Mouse (Mus musculus) adrenal gland, adult 8-10 months (tissue): ENCODE results near the gene Zfp454. TPM values are rescaled to one million over a fixed set of nuclear protein-coding genes. Genes with fewer than 3 reads are reported as not detected.
A peak's percentile ranks its signal among the peaks of the same experiment; 100 is the strongest.

Experiments
- DNase-seq: peaks from one replicate; pipeline ENCODE4 v3.0.0; 2022
- total RNA-seq, 4 experiments: library from RNA; stranded (reverse); gene quantifications; 2 replicates each; pipeline ENCODE4 v1.2.4; 2022

Gene Zfp454
- total RNA-seq, 4 experiments from 2014 or later = 4.0 to 6.1 (median 4.8) TPM

- peak; percentile 85 for DNase-seq
Observed at GRCm38 (mm10) chr11:50841023-50841735, 46.3 kb downstream of the Zfp454 start, which contains the start of gene Zfp879. TSS of gene Zfp879 (minus strand) at chr11:50841552.

GRCm38 (mm10) chr11:50835727-50836126 lies 51.7 kb downstream of the Zfp454 start:
- DNase-seq = no peak

DNA sequence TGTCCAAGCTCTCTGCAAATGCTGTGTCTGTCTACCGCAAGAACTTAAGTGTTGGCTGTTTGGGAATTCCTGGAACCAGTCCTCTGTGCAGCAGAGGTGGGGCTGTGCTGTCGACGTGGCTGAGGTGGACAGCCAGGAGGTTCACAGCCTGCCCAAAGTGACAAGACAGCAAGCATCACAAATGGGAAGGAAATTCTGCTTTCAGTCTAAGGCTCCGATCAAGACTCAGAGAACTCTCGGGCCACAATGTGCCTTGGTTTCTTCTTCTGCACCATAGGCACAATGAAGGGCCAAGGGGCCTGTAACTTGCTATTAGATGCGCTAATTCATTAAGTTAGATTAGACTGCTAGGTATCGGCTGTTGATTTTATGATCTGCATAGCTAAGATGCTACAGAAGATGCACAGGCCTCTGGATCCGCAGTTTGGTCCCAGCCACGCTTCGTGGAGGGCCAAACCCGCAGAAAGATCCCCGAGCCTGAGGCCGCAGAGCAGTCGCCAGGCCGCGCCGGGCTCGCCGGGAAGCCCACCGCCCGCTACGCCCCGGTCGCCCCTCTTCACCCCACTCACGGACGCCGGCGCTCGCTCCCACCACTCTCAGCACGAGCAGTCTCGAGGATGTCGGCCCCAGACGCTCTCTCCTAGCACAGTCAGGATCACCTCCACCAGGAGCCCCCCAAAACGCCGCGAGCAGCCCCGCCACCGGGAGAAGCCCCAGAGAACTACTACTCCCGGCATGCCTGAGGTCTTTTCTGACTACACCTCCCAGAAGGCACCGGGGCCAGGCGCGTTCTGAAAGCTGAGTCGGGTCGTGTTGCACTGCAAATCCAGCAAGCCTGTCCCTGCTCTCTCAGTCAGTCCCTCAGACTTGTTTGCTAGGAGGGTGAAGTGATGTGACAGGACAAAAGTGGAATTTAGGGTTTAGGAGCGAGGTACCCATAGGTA lies 60.2 kb downstream of the Zfp454 start, which contains the start of gene Zfp354c:
Gene Zfp354c, minus strand, starts transcription at position 715 of the 944 bp plus-strand sequence.
- peak; percentile 80 for DNase-seq

GRCm38 (mm10) chr11:50826214-50826613 lies 61.2 kb downstream of the Zfp454 start:
- DNase-seq = no peak

Other genes starting within 250 kb of the Zfp454 start
- 1 to 10 TPM; 5.7 to 9.9 (median 7.6) TPM for gene Zfp354c, start 59.9 kb downstream of the Zfp454 start, total RNA-seq
- gene Zfp879, start 46.1 kb downstream of the Zfp454 start, total RNA-seq = 1 to 10 TPM; 1.0 to 1.5 (median 1.2) TPM
- gene Grm6, start 37.0 kb downstream of the Zfp454 start, total RNA-seq = not detected
- gene Zfp2, start 28.5 kb upstream of the Zfp454 start, total RNA-seq = 10 to 100 TPM in 3 of 4 experiments, 1 to 10 TPM in 1; 9.4 to 12.8 (median 11.0) TPM
- gene Zfp354b, start 44.0 kb upstream of the Zfp454 start, total RNA-seq = 1 to 10 TPM; 1.7 to 4.7 (median 3.3) TPM
- not detected for gene 4933414I15Rik, start 56.1 kb upstream of the Zfp454 start, total RNA-seq
- gene Prop1, start 66.1 kb upstream of the Zfp454 start, total RNA-seq = not detected
- gene Olfr1378, start 78.9 kb upstream of the Zfp454 start, total RNA-seq = not detected
- gene Olfr1377, start 94.3 kb upstream of the Zfp454 start, total RNA-seq = not detected
- gene Olfr51, start 115.9 kb upstream of the Zfp454 start, total RNA-seq = not detected
- under 1 TPM; 0.15 to 0.91 (median 0.39) TPM for gene Olfr54, start 126.6 kb upstream of the Zfp454 start, total RNA-seq
- not detected for gene Olfr1375, start 160.5 kb upstream of the Zfp454 start, total RNA-seq
- 10 to 100 TPM in 2 of 4 experiments, 1 to 10 TPM in 2; 5.7 to 12.4 (median 9.7) TPM for gene Zfp354a, start 171.6 kb upstream of the Zfp454 start, total RNA-seq